Mouse (Mus musculus) midbrain, embryonic 14.5 days (tissue): Measurements from ENCODE around the gene Glb1. TPM values are rescaled to one million over a fixed set of nuclear protein-coding genes. Genes with fewer than 3 reads are reported as not detected.
A peak's percentile ranks its signal among the peaks of the same experiment; 100 is the strongest.

Experiments
- ATAC-seq: fragments of 200-750 bp; cut with Nextera tagmentation; 2 replicates; pipeline ENCODE4 v1.8.0; 2017; ENCODE audit warnings: moderate number of reproducible peaks, moderate library complexity; ENCODE audit not compliant: low FRiP score, low TSS enrichment
- DNase-seq: peaks from one replicate; pipeline ENCODE4 v3.0.0-alpha.2; 2015
- H3K27ac ChIP-seq: fragments of 300-500 bp; sonication (generic); replicated peaks from 2 replicates; pipeline ENCODE4 v1.5.1; 2014; ENCODE audit warnings: mild to moderate bottlenecking, low read depth, low read length, moderate library complexity
- H3K27me3 ChIP-seq: fragments of 300-500 bp; sonication (generic); 2 replicates; pipeline ENCODE4 v1.6.1; 2014; ENCODE audit warnings: low read length, control low read depth, mixed read lengths; ENCODE audit not compliant: control insufficient read depth, insufficient read depth
- H3K36me3 ChIP-seq: fragments of 300-500 bp; sonication (generic); 2 replicates; pipeline ENCODE4 v1.6.1; 2014; ENCODE audit warnings: low read length, control low read depth; ENCODE audit not compliant: control insufficient read depth, insufficient read depth
- H3K4me1 ChIP-seq: fragments of 300-500 bp; sonication (generic); 2 replicates; pipeline ENCODE4 v1.6.1; 2014; ENCODE audit warnings: mild to moderate bottlenecking, antibody characterized with exemption, low read length, control low read depth; ENCODE audit not compliant: control insufficient read depth, insufficient read depth
- H3K4me2 ChIP-seq: fragments of 300-500 bp; sonication (generic); 2 replicates; pipeline ENCODE4 v1.6.1; 2014; ENCODE audit warnings: mild to moderate bottlenecking, low read length, moderate library complexity
- H3K4me3 ChIP-seq: fragments of 300-500 bp; sonication (generic); replicated peaks from 2 replicates; pipeline ENCODE4 v1.5.1; 2014; ENCODE audit warnings: low read depth, low read length
- H3K9ac ChIP-seq: fragments of 300-500 bp; sonication (generic); replicated peaks from 2 replicates; pipeline ENCODE4 v1.6.1; 2014; ENCODE audit warnings: mild to moderate bottlenecking, low read length, moderate library complexity
- H3K9me3 ChIP-seq: fragments of 300-500 bp; sonication (generic); 2 replicates; pipeline ENCODE4 v1.6.1; 2016; ENCODE audit warnings: low read length, control low read depth, mixed read lengths; ENCODE audit not compliant: control insufficient read depth
- WGBS: fragments of 180-500 bp; shearing (Covaris S2); extraction: QIAGEN DNeasy Blood & Tissue Kit; methylation state at CpG from one replicate; pipeline ENCODE4 v1.1.7; 2014; 5-methylcytosine and 5-hydroxymethylcytosine counted together
- polyA plus RNA-seq: library from polyadenylated mRNA; unstranded; fragments of >200 nt; fragmentation: Nextera tagmentation; extraction: Ambion mirVana; gene quantifications from 2 replicates; pipeline ENCODE4 v1.2.1, GENCODE M21; 2014

The Glb1 gene
- polyA plus RNA-seq, 1 experiment from 2014 or later, result 27.9 TPM

DNA sequence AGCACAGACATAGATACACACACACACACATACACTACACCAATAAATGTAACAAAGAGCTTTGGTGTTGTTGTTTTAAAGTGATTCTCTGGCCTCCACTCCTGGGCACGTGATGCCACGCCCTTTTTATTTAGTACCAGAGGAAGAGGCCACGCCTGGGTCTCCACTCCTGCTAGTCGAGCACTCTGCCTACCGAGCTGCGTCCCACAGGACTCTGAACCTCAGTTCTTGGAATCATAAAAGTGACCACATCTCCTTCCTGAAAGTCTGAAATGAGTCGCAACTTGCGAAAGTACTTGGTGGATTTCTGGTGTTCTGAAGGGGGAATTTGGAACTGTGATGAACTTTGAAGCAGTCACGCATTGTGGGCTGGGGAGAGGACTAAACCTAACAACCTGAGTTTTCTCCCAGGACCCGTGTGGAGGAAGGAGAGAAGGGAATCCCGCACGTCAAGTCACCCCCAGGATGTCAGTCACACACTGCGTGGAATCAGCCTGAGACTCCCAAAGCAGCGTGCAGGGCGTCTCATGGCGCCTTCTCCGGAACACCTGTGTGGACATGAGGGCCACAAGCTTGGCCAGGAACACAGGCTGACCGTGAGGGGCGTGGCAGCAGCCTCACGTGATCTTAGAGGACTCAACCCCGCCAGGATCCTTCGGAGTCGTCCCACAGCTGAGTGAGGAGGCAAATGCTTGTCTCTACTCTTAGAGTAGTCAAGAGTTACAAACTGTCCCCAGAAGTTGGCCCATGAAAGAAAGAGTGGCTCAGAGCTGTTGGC lies 86.8 kb downstream of the Glb1 start:
- no peak overlapping the region for H3K27ac ChIP-seq
- no peaks in the 10 kb centered on the region for H3K4me1 ChIP-seq
- no peaks in the 10 kb centered on the region for H3K27me3 ChIP-seq
- WGBS, result 88% methylated on average over 23 of the region's 23 CpGs
- DNase-seq (no peak), ATAC-seq (no peak)
- H3K36me3 ChIP-seq, result no peaks in the 10 kb centered on the region
- H3K9me3 ChIP-seq, result no peaks in the 10 kb centered on the region
- no peak overlapping the region for H3K4me3 ChIP-seq
- no peak overlapping the region for H3K4me2 ChIP-seq
- H3K9ac ChIP-seq, result no peak overlapping the region

GRCm38 (mm10) chr9:114496469-114496868 lies 95.6 kb downstream of the Glb1 start:
- Histone ChIP-seq H3K9me3 (no peaks in the 10 kb centered on the region), H3K27me3 (no peaks in the 10 kb centered on the region), H3K4me2 (no peak overlapping the region), H3K9ac (no peak overlapping the region), H3K27ac (no peak overlapping the region), H3K36me3 (no peaks in the 10 kb centered on the region), H3K4me3 (no peak overlapping the region), H3K4me1 (no peaks in the 10 kb centered on the region)
- WGBS, result 88% methylated on average over 7 of the region's 7 CpGs
- ATAC-seq, result no peak
- DNase-seq, result no peak

DNA sequence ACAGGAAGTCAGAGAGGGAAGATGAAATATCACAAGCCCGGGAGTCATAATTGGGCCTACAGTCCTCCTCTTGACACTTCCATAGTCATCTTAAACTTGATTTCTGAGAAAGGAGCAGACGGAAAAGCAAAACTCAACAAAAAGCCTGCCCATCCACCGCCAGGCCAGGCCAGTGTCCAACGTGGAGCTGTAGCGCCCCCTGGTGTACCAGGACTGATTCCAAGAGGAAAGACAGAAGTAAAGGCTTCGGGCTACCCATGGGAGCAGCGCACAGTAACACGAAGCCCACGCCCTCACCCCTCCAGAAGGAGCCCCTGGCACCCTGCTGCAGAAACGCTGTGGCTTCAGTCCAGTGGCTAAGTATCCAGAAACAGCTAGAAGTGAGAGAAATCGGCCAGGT lies 97.3 kb downstream of the Glb1 start:
- WGBS, result 10% methylated on average over 11 of the region's 11 CpGs

DNA sequence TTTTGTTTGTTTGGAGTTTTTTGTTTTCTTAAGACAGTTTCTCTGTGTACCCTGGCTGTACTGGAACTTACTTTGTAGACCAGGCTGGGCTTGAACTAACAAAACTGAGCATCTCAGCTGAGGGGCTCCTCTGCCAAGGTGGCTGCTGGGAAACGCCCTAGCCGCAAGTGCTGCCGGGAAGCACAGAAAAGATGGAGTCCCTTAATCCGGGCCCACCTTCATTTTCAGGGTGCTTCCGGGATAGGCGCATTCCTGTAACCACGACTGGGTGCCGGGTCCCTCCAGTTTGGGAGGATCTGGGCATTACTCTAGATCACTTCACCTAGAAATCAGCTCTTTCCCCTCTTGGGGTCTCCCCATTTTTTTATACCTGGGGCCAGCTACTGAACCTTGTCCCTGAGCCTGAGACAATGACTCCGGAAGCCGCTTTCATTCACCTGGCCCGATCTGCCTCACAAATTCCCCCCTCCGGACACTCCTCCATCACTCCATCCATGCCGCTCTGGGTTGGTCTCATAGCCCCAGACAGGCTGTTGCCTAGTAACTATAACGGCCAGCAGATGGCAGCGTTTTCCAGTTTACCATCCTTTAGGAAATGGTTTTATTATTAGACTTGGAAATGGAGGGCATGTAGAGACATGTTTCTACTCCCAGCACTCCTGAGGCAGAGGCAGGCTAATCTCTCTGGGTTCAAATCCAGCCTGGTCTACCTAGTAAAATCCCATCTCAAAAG lies 99.1 kb downstream of the Glb1 start:
- H3K27ac ChIP-seq, result no peak overlapping the region
- H3K4me3 ChIP-seq, result no peak overlapping the region
- no peak overlapping the region for H3K4me2 ChIP-seq
- no peaks in the 10 kb centered on the region for H3K27me3 ChIP-seq
- H3K9me3 ChIP-seq, result no peaks in the 10 kb centered on the region
- no peak for ATAC-seq
- H3K9ac ChIP-seq, result no peak overlapping the region
- peak; percentile 80 for DNase-seq
- 21% methylated on average over 15 of the region's 15 CpGs for WGBS
- no peaks in the 10 kb centered on the region for H3K4me1 ChIP-seq
- H3K36me3 ChIP-seq, result no peaks in the 10 kb centered on the region

More for the DNA sequence above, 97.3 kb downstream of the Glb1 start:
- no peak overlapping the region for H3K27ac ChIP-seq
- H3K27me3 ChIP-seq, result no peaks in the 10 kb centered on the region
- H3K9ac ChIP-seq, result no peak overlapping the region
- no peaks in the 10 kb centered on the region for H3K36me3 ChIP-seq
- no peaks in the 10 kb centered on the region for H3K9me3 ChIP-seq
- DNase-seq, result peak; percentile 89
- no peaks in the 10 kb centered on the region for H3K4me1 ChIP-seq
- no peak overlapping the region for H3K4me3 ChIP-seq
- no peak overlapping the region for H3K4me2 ChIP-seq
- ATAC-seq, result no peak

- H3K9ac ChIP-seq, result no peak overlapping the region
- no peak for ATAC-seq
Measured at GRCm38 (mm10) chr9:114501111-114501510, 100.2 kb downstream of the Glb1 start.

GRCm38 (mm10) chr9:114501913-114502312 lies 101.0 kb downstream of the Glb1 start:
- H3K9ac ChIP-seq, result no peak overlapping the region
- no peak for ATAC-seq
- H3K9me3 ChIP-seq, result no peaks in the 10 kb centered on the region
- DNase-seq, result no peak
- no peaks in the 10 kb centered on the region for H3K4me1 ChIP-seq
- no peak overlapping the region for H3K4me2 ChIP-seq
- no peak overlapping the region for H3K27ac ChIP-seq
- no peaks in the 10 kb centered on the region for H3K36me3 ChIP-seq
- no peak overlapping the region for H3K4me3 ChIP-seq
- 98% methylated on average over 11 of the region's 11 CpGs for WGBS
- no peaks in the 10 kb centered on the region for H3K27me3 ChIP-seq

More at GRCm38 (mm10) chr9:114501111-114501510, 100.2 kb downstream of the Glb1 start:
- no peaks in the 10 kb centered on the region for H3K27me3 ChIP-seq
- no peak overlapping the region for H3K4me2 ChIP-seq
- H3K4me3 ChIP-seq, result no peak overlapping the region
- 96% methylated on average over 7 of the region's 7 CpGs for WGBS
- H3K9me3 ChIP-seq, result no peaks in the 10 kb centered on the region
- H3K27ac ChIP-seq, result no peak overlapping the region
- no peaks in the 10 kb centered on the region for H3K4me1 ChIP-seq
- no peaks in the 10 kb centered on the region for H3K36me3 ChIP-seq
- no peak for DNase-seq

DNA sequence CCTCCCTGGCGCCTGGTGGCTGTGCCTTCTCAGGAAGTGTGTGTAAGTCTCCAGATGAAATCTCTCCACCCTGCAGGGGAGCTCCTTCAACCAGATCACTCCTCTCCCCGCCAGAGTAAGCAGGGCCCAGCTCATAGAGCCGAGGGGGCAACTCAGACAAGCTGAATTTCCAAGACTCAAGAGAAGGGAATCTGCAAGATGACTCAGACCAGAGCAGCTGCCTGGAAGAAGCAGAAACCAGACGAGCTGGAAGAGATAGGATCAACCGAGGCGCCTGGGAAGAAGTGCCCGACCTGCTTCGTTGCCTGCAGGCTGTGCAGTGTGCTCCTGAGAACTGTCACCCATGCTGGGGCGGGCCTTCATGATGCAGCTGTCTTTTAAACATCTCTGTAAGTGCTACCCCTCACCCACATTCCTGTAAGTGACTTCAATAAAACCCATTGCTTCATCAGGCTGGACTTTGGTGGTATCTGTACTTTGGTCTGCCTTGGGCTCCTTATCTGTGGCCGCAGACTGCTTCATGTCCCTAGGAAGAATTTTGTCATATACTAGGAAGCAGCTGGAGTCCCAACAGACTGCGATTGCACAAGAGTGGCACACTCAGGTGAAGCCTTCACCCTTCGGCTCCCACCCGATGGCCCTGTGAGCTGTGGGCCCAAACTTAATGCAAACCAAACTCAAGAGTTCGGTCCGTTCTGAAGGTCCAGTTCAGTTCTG lies 102.0 kb downstream of the Glb1 start:
- no peak for DNase-seq
- H3K36me3 ChIP-seq, result no peaks in the 10 kb centered on the region
- no peak overlapping the region for H3K9ac ChIP-seq
- no peak overlapping the region for H3K27ac ChIP-seq
- ATAC-seq, result no peak
- H3K9me3 ChIP-seq, result no peaks in the 10 kb centered on the region
- H3K27me3 ChIP-seq, result no peaks in the 10 kb centered on the region
- WGBS, result 73% methylated on average over 15 of the region's 15 CpGs
- H3K4me3 ChIP-seq, result no peak overlapping the region
- H3K4me2 ChIP-seq, result no peak overlapping the region
- H3K4me1 ChIP-seq, result no peaks in the 10 kb centered on the region

GRCm38 (mm10) chr9:114504816-114505215 lies 103.9 kb downstream of the Glb1 start, which contains the start of gene Ccr4:
Ccr4 (minus strand) TSS chr9:114504916.
- no peak within 1 kb of the TSS for H3K4me2 ChIP-seq
- no peak within 1 kb of the TSS for H3K27ac ChIP-seq
- ATAC-seq, result no peak
- DNase-seq, result no peak
- H3K4me3 ChIP-seq, result no peak within 1 kb of the TSS
- H3K36me3 ChIP-seq, result no peaks in the 10 kb centered on the region
- H3K4me1 ChIP-seq, result no peaks in the 10 kb centered on the region
- 90% methylated on average over 9 of the region's 9 CpGs for WGBS
- no peak within 1 kb of the TSS for H3K9ac ChIP-seq
- H3K27me3 ChIP-seq, result no peaks in the 10 kb centered on the region
- H3K9me3 ChIP-seq, result no peaks in the 10 kb centered on the region
